Mouse (Mus musculus): ENCODE data around the gene 1700102P08Rik.

The 1700102P08Rik gene

GRCm38 (mm10) chr9:108392676-108393075 lies at the start of gene 1700102P08Rik:
Gene 1700102P08Rik (plus strand): TSS chr9:108392805.
- no peak for DNase-seq (ENCODE audit: low spot score)

- DNase-seq (ENCODE audit: low spot score), result no peak
These were observed 49.3 kb upstream of the 1700102P08Rik start for GRCm38 (mm10) chr9:108343331-108343730.

GRCm38 (mm10) chr9:108343835-108344234 lies 48.8 kb upstream of the 1700102P08Rik start:
- DNase-seq (ENCODE audit: low spot score), result no peak

- no peak for DNase-seq (ENCODE audit: low spot score)
These were observed 48.1 kb upstream of the 1700102P08Rik start for GRCm38 (mm10) chr9:108344471-108344870.

- no peak for DNase-seq (ENCODE audit: low spot score)
These were observed 45.6 kb upstream of the 1700102P08Rik start for GRCm38 (mm10) chr9:108347024-108347423.

- DNase-seq (ENCODE audit: low spot score), result peak; percentile 81
These were observed 44.9 kb upstream of the 1700102P08Rik start, which contains the start of gene Usp4 for GRCm38 (mm10) chr9:108347540-108348289. Gene Usp4 (plus strand): TSS chr9:108347853.

- no peak for DNase-seq (ENCODE audit: low spot score)
These were observed 44.3 kb upstream of the 1700102P08Rik start for GRCm38 (mm10) chr9:108348290-108348680.

- no peak for DNase-seq (ENCODE audit: low spot score)
These were observed 42.9 kb upstream of the 1700102P08Rik start for GRCm38 (mm10) chr9:108349727-108350126.

GRCm38 (mm10) chr9:108378234-108378633 lies 14.4 kb upstream of the 1700102P08Rik start:
- DNase-seq (ENCODE audit: low spot score), result no peak

- DNase-seq (ENCODE audit: low spot score), result no peak
These were observed 13.9 kb upstream of the 1700102P08Rik start for GRCm38 (mm10) chr9:108378736-108379135.

- no peak for DNase-seq (ENCODE audit: low spot score)
These were observed 13.3 kb upstream of the 1700102P08Rik start for GRCm38 (mm10) chr9:108379294-108379693.

GRCm38 (mm10) chr9:108381382-108381781 lies 11.2 kb upstream of the 1700102P08Rik start:
- DNase-seq (ENCODE audit: low spot score), result no peak

- DNase-seq (ENCODE audit: low spot score), result no peak
These were observed 7.6 kb upstream of the 1700102P08Rik start for GRCm38 (mm10) chr9:108385006-108385405.

GRCm38 (mm10) chr9:108386816-108387215 lies 5.8 kb upstream of the 1700102P08Rik start:
- no peak for DNase-seq (ENCODE audit: low spot score)

- no peak for DNase-seq (ENCODE audit: low spot score)
These were observed 4.0 kb upstream of the 1700102P08Rik start for GRCm38 (mm10) chr9:108388601-108389000.

- DNase-seq (ENCODE audit: low spot score), result no peak
These were observed 3.4 kb upstream of the 1700102P08Rik start for GRCm38 (mm10) chr9:108389220-108389619.

GRCm38 (mm10) chr9:108394191-108394590 lies 1.6 kb downstream of the 1700102P08Rik start:
- no peak for DNase-seq (ENCODE audit: low spot score)

GRCm38 (mm10) chr9:108395427-108395826 lies 2.8 kb downstream of the 1700102P08Rik start:
- DNase-seq (ENCODE audit: low spot score), result no peak

GRCm38 (mm10) chr9:108398324-108398723 lies 5.7 kb downstream of the 1700102P08Rik start:
- no peak for DNase-seq (ENCODE audit: low spot score)

- no peak for DNase-seq (ENCODE audit: low spot score)
These were observed 8.8 kb downstream of the 1700102P08Rik start for GRCm38 (mm10) chr9:108401186-108401960.

GRCm38 (mm10) chr9:108403081-108403480 lies 10.5 kb downstream of the 1700102P08Rik start:
- no peak for DNase-seq (ENCODE audit: low spot score)

- no peak for DNase-seq (ENCODE audit: low spot score)
These were observed 11.8 kb downstream of the 1700102P08Rik start for GRCm38 (mm10) chr9:108404451-108404850.

GRCm38 (mm10) chr9:108409535-108409934 lies 16.9 kb downstream of the 1700102P08Rik start:
- no peak for DNase-seq (ENCODE audit: low spot score)
